Mouse (Mus musculus): ENCODE data around the gene Ric1.
"Not testable (repeated sequence)": the region's sequence is repeated elsewhere in the genome, so short reads cannot be mapped to it uniquely, and the experiment has no call there.

Gene Ric1

DNA sequence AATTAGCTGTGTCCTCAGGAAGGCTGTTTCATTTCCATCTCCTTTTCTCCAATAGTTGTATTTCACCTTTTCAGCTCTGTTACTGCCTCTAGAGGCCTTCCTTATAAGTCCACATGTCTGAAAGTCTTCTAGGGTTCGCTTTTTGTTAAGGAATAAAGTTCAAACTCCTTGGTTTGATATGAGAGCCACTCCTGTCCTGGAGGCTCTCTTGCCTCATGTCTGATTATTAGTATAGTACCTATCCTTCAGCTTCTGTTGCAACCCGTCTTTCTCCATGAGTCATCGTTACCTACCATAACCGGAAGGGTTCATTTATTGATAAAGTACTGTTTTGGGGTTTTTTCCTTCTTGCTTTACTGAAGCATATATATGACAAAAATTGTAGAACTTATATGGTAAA lies 5.2 kb downstream of the Ric1 start:
- no peak for DNase-seq (ENCODE audit: low spot score)

DNA sequence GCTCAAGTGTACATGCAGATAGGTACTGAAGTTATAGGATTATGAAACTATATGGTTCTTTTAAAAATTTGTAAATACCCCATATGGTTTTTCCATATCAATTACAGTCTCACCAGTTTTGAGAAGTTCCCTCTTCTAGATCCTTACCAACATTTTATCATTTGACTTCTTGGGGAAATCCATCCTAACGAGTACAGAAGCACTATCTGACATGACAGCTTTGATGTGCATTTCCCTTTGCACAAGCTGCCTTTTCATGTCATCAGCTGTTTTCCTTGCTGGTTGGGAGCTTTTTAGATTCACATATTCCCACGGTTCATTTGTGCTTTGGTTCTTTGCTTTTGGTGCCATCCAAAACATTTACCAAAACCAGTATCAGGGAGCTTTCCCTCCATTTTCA lies 6.5 kb downstream of the Ric1 start:
- no peak for DNase-seq (ENCODE audit: low spot score)

DNA sequence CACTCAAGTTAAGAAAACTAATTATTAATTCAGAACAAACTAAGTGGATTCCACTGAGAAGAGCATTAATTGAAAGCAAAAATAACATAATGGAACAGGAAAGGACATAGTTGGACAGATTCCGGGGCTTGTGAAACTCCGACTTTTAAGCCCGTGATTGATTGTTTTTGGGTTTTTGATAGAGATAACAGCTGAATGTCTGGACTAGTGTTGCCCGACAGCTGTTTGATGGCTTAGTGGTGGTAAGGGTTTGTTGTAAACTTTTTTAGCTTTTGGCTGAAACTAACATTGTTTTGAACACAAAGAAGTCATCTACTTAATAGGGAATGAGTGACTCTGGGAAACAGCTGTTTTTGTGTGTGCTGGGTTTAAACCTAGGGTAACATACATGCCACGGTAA lies 11.9 kb downstream of the Ric1 start:
- no peak for DNase-seq (ENCODE audit: low spot score)

DNA sequence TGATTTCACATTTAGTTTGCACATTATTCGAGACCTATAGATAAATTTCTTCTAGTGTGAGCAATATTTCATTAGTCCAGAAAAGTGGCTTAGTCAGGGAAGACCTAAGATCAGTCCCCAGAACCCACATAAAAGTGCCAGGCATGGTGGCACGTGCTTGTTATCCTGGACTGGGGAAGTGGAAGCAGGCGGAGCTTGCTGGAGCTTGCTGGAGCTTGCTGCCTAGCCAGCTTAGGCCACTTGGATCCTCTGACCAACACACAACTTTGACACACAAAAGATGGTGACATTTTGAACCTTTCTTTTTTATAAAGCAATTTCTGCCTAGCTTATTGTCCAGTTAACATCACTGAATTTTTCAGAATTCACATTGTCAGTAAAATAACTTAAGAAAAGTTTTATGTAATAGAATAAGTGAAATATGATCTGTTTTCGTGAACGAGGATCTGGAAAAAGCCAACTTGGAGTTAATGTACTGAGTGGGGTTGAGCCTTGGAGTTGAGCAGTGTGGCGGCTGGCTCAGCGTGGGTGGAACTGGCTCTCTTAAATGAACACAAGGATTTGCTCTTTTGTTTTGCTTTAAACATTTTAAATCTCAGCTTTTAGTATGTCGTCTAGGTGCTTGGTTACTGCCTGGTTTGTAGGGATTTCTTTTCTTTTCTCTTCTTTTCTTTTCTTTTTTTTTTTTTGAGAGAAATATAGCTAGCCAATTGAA lies 20.3 kb downstream of the Ric1 start:
- no peak for DNase-seq (ENCODE audit: low spot score)

DNA sequence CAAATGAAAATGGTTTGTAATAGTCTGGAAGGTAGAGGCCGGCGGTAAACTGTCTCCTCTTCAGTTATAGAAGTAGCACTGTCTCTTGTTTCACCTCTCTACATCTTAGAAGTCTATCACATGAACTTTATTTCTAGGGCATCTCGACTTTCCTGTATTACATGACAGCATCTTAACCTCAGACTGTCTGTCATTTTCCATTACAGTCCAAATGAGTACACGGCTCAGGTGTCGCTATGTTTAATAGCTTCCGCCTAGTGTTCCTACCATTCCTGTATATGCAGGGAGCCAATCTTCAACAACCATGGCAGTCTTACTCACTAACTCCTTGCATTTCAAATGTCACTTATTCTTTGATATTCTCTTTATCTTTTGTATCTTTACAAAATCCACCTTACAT lies 21.9 kb downstream of the Ric1 start:
- no peak for DNase-seq (ENCODE audit: low spot score)

DNA sequence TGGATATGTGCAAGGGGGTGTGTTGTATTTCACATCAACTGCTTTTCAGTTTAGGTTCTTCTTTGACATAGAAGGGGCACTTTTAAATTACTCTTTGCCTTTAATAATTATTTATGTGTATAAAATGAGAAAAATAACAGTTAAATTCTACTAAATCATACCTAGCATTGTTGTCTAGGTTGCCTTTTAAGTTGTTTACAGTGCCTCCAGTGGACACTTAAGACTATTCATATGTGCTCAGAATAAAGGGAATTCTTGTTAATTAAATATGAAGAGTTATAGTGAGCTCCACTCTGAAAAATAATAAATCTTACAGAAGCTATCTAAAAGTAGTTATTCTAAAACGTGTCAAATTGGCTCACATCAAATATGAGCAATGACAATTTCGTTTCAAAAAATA lies 28.5 kb downstream of the Ric1 start:
- no peak for DNase-seq (ENCODE audit: low spot score)

DNA sequence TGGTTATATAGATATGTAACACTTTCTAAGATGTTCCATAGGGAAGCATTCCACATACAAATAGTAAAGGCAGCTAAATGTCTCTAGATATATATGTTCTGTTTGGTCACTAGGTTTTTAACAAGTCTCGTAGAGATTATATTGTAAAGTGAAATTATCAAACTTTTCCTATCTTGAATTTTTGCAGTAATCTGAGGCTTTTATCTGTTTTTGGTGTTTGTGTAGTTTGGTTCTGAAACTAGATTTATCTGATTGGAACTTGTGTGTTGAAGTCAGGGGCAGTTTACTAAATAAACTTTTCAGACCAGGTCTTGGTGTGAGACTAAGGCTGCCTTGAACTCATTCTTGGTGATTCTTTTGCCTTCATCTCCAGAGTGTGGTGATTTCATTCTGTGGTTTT lies 29.0 kb downstream of the Ric1 start:
- DNase-seq (ENCODE audit: low spot score), result no peak

DNA sequence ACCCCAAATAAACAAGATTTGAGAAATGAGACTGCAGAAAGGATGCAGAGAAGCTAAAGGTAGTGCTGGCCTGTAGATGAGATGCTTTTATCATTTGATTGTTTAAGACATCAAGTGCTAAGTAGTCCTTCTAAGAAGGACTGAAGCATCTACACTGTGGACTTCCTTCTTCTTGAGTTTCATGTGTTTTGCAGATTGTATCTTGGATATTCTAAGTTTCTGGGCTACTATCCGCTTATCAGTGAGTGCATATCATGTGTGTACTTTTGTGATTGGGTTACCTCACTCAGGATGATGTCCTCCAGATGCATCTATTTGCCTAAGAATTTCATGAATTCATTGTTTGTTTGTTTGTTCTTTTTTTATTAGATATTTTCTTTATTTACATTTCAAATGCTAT lies 29.9 kb downstream of the Ric1 start:
- not testable (repeated sequence) for DNase-seq (ENCODE audit: low spot score)

DNA sequence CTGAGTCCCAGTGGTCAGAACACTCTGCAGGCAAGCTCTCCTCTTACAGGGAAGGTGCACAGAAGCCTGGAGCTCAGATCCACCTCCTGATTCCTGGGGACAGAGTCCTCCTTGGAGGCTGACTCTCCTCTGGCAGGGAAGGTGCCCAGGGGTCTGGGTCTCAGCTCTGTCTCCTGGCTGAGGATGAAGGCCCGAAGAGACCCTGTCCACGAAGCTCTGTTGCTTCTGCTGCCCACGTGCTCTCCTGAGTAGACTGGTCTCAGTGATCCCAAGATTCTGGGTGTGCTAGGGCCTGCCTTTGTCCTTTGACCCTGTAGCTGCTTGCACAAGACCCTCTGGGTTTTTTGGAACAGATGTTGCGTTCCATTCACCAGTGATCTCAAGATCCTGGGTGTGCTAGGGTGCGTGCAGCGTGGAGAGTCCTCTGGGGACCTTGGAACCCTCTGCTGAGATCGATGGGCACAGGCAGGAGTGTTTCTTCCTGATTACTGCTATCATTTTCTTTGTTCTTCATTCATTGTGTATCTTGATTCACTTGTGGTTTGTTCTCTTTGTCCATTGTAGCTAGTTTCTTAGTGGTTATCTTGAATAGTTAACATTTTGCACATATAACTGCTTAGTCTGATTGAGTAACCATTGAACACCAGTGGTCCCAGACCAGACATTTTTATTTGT lies 35.2 kb downstream of the Ric1 start:
- DNase-seq (ENCODE audit: low spot score), result not testable (repeated sequence)

DNA sequence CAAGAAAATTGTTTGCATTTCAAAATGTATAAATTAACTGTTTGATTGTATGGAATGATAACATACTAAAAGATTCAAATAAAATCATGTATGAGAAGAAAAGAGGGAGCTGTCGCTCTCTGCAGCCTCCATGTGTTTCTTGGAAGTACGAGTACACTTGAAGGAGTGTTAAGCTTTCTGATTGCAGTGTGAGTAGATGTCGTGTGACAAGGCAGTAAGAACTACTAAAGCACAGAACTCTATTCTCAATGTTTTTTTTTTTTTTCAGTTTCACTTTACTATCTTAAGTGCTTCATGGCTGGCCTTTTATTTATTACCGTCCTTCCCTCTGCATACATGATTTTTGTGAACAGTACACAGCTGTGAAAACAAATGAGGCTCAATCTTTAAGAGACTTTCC lies 40.1 kb downstream of the Ric1 start:
- no peak for DNase-seq (ENCODE audit: low spot score)

DNA sequence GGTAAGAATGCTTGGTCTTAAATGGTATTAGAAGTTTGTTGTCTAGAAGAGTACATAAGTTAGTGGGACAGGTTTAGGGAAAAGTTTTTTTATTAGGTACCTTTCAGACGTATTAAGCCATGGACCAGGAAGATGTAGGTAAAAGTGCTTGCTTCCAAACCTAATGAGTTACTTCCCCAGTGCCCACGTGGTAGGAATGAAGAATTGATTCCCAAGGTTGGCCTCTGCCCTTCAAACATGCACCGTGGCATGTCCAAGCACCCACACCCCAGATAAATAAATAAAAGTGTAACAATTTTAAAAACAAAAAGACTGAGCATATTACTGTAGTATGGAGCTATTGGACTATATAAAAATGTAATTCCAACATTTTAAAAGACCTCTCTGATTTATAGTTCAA lies 40.5 kb downstream of the Ric1 start:
- DNase-seq (ENCODE audit: low spot score), result no peak

DNA sequence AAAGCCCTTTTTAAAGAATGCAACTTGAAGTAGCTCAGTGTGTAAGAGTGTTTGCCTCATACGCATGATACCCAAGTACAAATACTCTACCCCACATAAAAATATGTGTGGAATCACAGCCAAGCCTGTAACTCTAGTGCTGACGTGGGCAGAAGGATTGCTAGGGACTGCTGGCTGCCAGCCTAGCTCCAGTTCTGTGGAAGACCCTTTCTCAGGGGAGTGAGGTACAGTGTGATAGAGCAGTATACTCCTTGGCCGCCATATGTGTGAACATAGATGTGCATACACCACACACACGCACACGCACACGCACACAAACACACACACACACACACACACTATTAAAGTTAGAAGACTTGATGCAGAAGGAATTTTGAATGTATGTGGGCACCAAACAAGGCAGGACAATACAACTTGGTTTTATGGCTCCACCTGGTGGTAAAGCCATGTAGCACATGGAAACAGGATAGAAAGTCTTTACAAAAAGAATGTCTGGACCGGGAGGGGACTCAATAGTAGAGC lies 41.2 kb downstream of the Ric1 start:
- peak; percentile 41 for DNase-seq (ENCODE audit: low spot score)

DNA sequence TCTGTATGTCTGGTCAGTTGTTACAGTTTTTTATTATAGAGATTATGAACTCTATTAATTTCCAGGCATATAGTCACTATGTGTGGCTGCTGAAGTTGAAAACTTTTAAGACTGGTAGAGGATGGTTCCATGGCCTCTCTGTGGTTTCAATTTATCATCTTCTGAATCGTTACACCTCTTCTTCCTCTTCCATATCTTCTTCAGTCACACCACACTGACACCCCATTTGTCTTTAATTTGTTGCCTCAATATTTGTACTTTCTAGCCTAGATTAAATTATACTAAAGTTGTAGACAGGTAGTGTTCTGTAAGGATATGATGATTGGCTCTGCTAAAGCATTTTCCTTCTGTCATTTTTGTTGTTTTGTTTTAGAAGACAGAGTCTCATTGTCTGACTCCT lies 44.4 kb downstream of the Ric1 start:
- no peak for DNase-seq (ENCODE audit: low spot score)

DNA sequence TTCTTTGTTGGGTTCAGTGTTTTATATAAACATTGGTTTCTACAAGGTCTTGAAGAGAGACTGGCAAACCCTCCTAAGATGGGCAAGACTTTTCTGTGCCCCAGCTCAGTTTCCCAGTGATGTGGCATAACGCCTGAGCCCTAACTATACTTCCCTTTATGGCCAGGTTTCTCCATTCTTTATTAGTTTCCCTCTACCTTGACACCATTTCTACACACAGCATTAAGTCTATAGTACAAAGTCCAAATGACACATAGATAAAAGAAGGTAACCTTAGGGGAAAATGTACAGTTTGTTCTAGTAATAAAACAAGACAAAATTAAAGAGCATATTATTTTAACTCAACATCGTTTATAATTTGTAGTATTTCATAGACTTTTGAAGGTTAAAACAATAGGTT lies 60.4 kb downstream of the Ric1 start:
- DNase-seq (ENCODE audit: low spot score), result no peak

DNA sequence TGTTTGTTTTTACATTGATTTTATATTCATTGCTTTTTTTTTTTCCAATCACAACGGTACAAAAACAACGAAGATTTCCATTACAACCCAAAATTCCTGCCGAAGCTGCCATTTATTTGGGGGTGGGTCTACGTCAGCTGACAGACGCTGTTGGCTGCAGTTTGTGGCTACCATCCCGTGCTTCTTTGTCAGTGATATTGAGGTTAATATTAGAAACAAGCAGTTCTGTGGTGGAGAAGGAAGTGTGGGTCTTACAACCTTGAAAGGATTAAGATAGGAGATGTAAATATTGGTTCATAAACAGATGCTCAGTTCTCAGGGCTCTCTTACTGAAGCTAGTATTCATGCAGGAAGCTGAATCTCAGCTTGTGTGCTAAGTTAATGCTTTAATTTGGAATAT lies 61.7 kb downstream of the Ric1 start:
- no peak for DNase-seq (ENCODE audit: low spot score)

DNA sequence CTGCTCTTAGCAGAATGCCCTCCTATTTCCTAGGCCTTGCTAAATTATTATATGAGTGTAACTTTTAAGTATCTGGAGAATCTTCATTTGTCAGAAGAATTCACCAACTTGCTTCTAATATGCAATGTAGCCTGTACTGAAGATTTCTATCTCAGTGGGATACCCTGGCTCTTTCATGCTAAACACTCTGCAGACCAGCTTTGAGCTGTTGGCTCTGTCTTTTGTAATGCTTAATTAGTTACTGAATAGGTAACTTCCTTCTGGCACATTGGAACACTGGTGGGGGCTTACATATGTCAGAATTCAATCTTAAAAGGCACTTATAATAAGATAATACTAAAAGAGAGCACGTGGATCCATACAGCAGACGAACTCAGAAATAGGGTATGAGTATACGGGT lies 71.7 kb downstream of the Ric1 start:
- not testable (repeated sequence) for DNase-seq (ENCODE audit: low spot score)

DNA sequence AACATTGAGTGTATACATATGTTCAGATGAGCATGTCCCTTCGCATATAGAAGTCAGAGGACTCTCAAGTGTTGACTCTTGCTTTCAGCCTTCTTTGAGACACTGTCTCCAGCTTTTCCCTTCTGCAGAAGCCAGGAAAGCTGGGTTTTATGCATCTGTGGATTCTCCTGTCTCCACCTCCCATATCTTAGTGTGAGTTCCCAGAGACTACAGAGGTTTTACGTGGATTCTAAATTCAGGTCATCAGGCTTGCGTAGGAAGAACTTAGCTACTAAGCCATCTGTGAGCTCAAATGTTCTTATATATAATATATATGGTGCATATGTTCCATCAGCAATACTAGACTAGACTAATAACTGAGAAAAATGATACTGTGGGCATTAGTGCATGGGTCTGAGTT lies 74.2 kb downstream of the Ric1 start:
- no peak for DNase-seq (ENCODE audit: low spot score)

DNA sequence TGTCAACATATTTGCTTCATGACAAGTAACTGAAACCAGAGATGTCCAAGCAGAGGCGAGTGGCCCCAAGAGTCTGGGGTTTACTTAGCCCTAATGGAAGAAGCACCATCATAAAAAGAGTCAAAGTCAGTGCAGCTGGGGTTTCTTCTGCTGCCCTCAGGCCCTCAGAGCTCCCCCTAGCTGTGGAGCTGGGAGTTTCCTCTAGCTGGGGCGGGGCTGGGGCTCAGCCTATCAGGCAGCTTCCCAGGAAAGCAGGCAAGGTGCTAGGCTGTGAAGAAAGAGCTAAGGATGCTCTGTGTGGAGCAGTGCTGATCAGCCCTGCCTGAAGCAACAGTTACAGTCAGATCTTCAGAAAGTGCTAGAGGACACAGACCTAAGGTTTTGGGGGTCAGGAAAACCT lies 74.9 kb downstream of the Ric1 start:
- DNase-seq (ENCODE audit: low spot score), result no peak

DNA sequence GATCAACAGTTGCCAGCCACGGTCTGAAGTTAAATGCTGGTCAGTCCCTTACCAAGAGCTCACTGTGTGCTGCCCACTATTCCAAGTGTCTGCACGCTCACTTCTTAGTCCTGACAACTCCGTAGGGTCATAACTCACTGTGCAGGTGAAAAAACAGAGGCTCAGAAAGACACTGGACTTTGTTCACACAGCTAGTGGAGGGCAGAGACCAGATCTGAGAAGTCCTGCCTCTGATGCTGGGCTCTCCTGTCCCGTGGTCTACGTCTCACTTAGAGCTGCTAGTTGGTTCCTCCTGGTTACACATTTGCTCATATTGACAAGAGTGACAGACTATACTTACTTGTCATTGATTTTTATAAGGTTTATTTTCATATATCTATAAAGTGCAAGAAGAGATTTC lies 76.9 kb downstream of the Ric1 start:
- DNase-seq (ENCODE audit: low spot score), result no peak

DNA sequence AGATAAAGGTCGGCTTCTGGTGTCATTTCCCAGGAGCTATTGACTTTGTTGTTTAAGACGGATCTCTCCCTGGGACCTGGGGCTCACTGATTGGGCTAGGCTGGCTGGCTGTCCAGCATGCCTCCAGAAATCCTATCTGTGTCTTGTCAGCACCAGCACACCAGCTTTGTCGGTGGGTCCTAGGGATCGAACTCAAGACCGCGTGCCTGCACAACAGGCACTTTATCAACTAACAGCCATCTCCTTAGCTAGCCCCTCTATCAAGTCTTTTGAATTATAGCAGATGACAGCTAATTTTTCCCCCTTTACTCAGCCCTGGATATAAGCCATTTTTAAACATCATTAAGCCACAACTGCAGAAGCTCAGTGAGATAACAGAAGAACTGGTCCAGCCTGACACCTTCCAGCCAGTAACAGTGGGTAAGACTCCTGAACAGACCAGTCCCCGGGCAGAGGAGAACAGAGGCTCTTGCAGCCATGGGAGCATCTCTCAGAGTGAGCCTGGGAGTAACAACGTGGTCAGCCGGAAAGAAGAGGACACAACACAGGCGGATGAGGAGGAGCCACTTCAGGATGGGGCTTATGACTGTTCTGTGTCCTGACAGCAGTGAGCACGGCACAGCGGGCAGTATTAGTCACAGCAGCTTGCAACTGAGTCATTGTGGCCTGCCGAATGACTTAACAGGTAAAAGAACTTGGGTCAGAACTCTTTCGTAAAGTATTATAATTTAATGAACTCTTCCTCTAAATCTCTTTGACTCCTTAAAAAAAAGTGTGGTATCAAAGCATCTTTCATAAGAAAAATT lies 81.7 kb downstream of the Ric1 start:
- no peak for DNase-seq (ENCODE audit: low spot score)

DNA sequence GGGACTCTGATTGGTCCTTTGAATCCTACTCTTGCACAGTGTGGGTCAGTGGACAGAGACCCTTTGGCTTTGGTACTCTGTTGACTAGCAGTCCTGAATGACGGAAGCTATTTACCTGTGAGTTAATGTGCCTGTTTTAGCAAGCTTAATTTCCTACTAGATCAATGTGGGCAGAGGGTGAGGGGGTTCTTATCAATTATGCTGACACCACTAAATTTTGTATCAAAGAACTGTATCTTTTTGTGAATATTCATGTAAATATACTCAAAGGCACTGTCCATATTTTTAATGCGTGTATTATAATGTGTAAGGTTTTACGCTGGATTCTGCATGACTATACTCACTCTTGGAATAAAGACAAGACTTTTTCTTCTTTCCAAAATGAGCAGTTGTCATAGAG lies 82.6 kb downstream of the Ric1 start:
- DNase-seq (ENCODE audit: low spot score), result no peak

DNA sequence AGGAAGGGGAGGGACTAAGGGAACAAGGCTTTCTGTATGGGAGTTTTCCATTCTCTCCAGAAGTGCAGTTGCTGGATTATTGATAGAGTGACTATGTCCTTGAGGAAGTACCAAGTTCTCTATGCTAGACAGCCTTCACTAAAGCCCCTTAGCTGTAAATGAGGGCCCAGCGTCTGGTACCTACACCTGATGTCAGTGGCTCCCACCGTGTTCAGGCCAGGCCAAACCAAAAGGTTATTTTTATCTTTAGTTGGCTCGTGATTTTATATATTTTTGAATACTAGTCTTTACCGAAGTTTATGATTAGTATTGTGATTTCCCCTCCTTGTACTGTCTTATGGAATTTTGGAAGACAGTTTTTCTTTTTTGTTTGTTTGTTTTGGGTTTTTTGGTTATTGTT lies 85.4 kb downstream of the Ric1 start:
- DNase-seq (ENCODE audit: low spot score), result no peak

DNA sequence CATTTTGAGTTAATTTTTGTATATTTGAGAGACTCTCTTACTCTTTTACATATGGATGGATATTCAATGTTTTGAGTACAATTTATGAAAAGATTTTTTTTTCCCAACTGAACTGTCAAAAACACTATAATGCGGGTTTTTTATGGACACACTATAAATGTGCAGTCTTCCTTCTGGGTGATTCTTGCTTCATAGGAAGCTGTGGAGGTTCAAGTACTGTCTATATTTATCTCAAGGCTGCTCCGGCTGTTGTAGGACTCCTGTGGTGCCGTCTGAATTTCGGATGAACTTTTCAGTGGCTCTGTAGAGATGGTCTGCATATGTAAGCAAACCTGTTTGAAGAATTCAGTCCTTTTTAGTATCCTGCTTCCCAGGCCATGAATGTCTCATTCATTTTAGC lies 86.1 kb downstream of the Ric1 start:
- no peak for DNase-seq (ENCODE audit: low spot score)
